Mouse (Mus musculus) cerebellum, adult 2 months (tissue): Measurements from ENCODE around the gene Ubxn6.

Source experiments
- CTCF ChIP-seq: fragments of 200-500 bp; IDR thresholded peaks from 2 replicates; pipeline ENCODE4 v1.5.1; 2011; ENCODE audit warnings: low read depth, mild to moderate bottlenecking, control low read depth, low read length, moderate library complexity, borderline replicate concordance; ENCODE audit not compliant: insufficient read depth
- POLR2A ChIP-seq: fragments of 200-500 bp; IDR thresholded peaks from 2 replicates; pipeline ENCODE4 v1.6.1; 2011; ENCODE audit warnings: low read length, control low read depth, borderline replicate concordance; ENCODE audit not compliant: insufficient read depth

- no peak for TF ChIP-seq CTCF
- TF ChIP-seq POLR2A, result no peak
Measured at GRCm38 (mm10) chr17:56030238-56030870, 44.5 kb downstream of the Ubxn6 start.
